Comparison of ENCODE assay signal across 24 mouse cellular contexts in genomic region chr6:90320429-90320828, GRCm38 (mm10). TPM values are rescaled to one million over a fixed set of nuclear protein-coding genes. Genes with fewer than 3 reads are reported as not detected.
A peak's percentile ranks its signal among the peaks of the same experiment; 100 is the strongest.
DNase-seq lines count a peak whose midpoint lies in the region; ATAC-seq and TF ChIP-seq lines count a peak whose summit lies in the region.
"Had no signal": no experiment of that assay in that cellular context is flagged by ENCODE, and none has a peak within 500 bp of the region (broad histone marks: within the 10 kb centered on the region; RNA-seq: fewer than 3 reads in every experiment).

No protein-coding gene starts in this region.

- H3K27ac ChIP-seq in intestine, embryonic 16.5 days (ENCODE audit: low read length), result no peak overlapping the region
- no peak overlapping the region; the same call in 1 of the 2 replicates for H3K27ac ChIP-seq in kidney, embryonic 14.5 days (ENCODE audit: low read depth, low read length)
- H3K27ac ChIP-seq in liver, adult 2 months (replicated peaks; ENCODE audit: insufficient read depth, low read depth, low read length), result peak overlapping the region; percentile 97
- H3K27ac ChIP-seq: midbrain, embryonic 10.5 days; neural tube, embryonic 12.5 days; stomach, postnatal 0 days had no signal

- H3K4me2 ChIP-seq in intestine, embryonic 16.5 days (ENCODE audit: low read depth, low read length), result no peak overlapping the region
- no peak overlapping the region for H3K4me2 ChIP-seq in kidney, embryonic 14.5 days (replicated peaks; ENCODE audit: low read depth, low read length)
- peak overlapping the region; percentile 52 for H3K4me2 ChIP-seq in myocyte (ENCODE audit: low read depth)
- H3K4me2 ChIP-seq: heart, embryonic 12.5 days; neural tube, embryonic 12.5 days had no signal

- peak; percentile 93 for DNase-seq in liver, adult 2 months (ENCODE audit: extremely low read depth, low read depth, low spot score)
- no peak for DNase-seq in right cerebral cortex, adult 2 months (ENCODE audit: low spot score in 2 of 2)
- DNase-seq in spleen, postnatal 14 days (ENCODE audit: low spot score in 2 of 2), result no peak
- no peak for DNase-seq in adrenal gland, postnatal 14 days
- DNase-seq: cerebellum, adult 8-10 months; embryo, embryonic 11 days; spleen, adult 18-20 months; thymus, postnatal 4 days had no signal

- no peaks in the 10 kb centered on the region for H3K36me3 ChIP-seq in intestine, embryonic 16.5 days (ENCODE audit: control insufficient read depth, insufficient read depth, low read length)
- no peaks in the 10 kb centered on the region for H3K36me3 ChIP-seq in kidney, embryonic 14.5 days (ENCODE audit: control insufficient read depth, insufficient read depth, low read length)
- H3K36me3 ChIP-seq in liver, adult 2 months (ENCODE audit: control insufficient read depth, insufficient read depth, low read length), result peaks cover 3% of the 10 kb centered on the region
- H3K36me3 ChIP-seq in myocyte (ENCODE audit: control insufficient read depth, insufficient read depth), result no peaks in the 10 kb centered on the region
- H3K36me3 ChIP-seq: heart, embryonic 12.5 days; midbrain, embryonic 10.5 days; neural tube, embryonic 12.5 days had no signal

- no peak for TF ChIP-seq POLR2A in liver, adult 2 months (IDR thresholded peaks at IDR 0.05; ENCODE audit: extremely low read depth, insufficient read depth, low read length)
- TF ChIP-seq POLR2A in myocyte (IDR thresholded peaks at IDR 0.05; ENCODE audit: insufficient read length, low read depth), result no peak

- no peak for TF ChIP-seq CTCF in liver, adult 2 months (IDR thresholded peaks at IDR 0.05; ENCODE audit: low read depth, low read length)

- no peaks in the 10 kb centered on the region for H3K27me3 ChIP-seq in intestine, embryonic 16.5 days (replicated peaks; ENCODE audit: control insufficient read depth, insufficient read depth, low read length)
- 0 out of 2 replicates have a peak, but pooled peaks cover 2% of the 10 kb centered on the region for H3K27me3 ChIP-seq in kidney, embryonic 14.5 days (ENCODE audit: control insufficient read depth, insufficient read depth, low read length)
- no peaks in the 10 kb centered on the region for H3K27me3 ChIP-seq in liver, adult 2 months (ENCODE audit: control insufficient read depth, insufficient read depth, low read length)
- no peaks in the 10 kb centered on the region for H3K27me3 ChIP-seq in myocyte (ENCODE audit: control insufficient read depth, insufficient read depth, insufficient read length)

- H3K4me3 ChIP-seq in intestine, embryonic 16.5 days (ENCODE audit: low read length), result no peak overlapping the region
- no peak overlapping the region for H3K4me3 ChIP-seq in kidney, embryonic 14.5 days (ENCODE audit: low read length)
- H3K4me3 ChIP-seq in liver, adult 2 months (ENCODE audit: insufficient read depth, low read depth, low read length), result no peak overlapping the region
- H3K4me3 ChIP-seq in myocyte, result no peak overlapping the region
- H3K4me3 ChIP-seq: heart, embryonic 12.5 days; midbrain, embryonic 10.5 days; neural tube, embryonic 12.5 days had no signal

- H3K9me3 ChIP-seq in intestine, embryonic 16.5 days (ENCODE audit: control insufficient read depth, low read length), result no peaks in the 10 kb centered on the region
- H3K9me3 ChIP-seq in kidney, embryonic 14.5 days (ENCODE audit: control insufficient read depth, low read length), result no peaks in the 10 kb centered on the region
- H3K9me3 ChIP-seq: midbrain, embryonic 10.5 days; neural tube, embryonic 12.5 days had no signal

- no peak overlapping the region for H3ac ChIP-seq in myocyte (ENCODE audit: control insufficient read depth, insufficient read length)

- H3K9ac ChIP-seq in intestine, embryonic 16.5 days (ENCODE audit: low read depth, low read length), result no peak overlapping the region
- no peak overlapping the region for H3K9ac ChIP-seq in kidney, embryonic 14.5 days (ENCODE audit: low read depth, low read length)
- H3K9ac ChIP-seq in liver, adult 2 months (ENCODE audit: low read depth, low read length), result peak overlapping the region; percentile 67
- H3K9ac ChIP-seq: heart, embryonic 12.5 days; neural tube, embryonic 12.5 days had no signal

- peak; percentile 52 for ATAC-seq in intestine, embryonic 16.5 days
- peak; percentile 69; the same call in 1 of the 2 replicates for ATAC-seq in kidney, embryonic 14.5 days (ENCODE audit: low FRiP score, low TSS enrichment)
- ATAC-seq: inflammation-experienced regulatory T-cells, adult 6 months had no signal

- peaks cover 30% of the 10 kb centered on the region for H3K79me2 ChIP-seq in liver, adult 2 months (ENCODE audit: control insufficient read depth, insufficient read depth, low read length)
- no peaks in the 10 kb centered on the region for H3K79me2 ChIP-seq in myocyte (ENCODE audit: control insufficient read depth, insufficient read depth)

- H3K4me1 ChIP-seq in intestine, embryonic 16.5 days (ENCODE audit: control insufficient read depth, insufficient read depth, low read length), result no peaks in the 10 kb centered on the region; the same call in 1 of the 2 replicates
- H3K4me1 ChIP-seq in kidney, embryonic 14.5 days (ENCODE audit: control insufficient read depth, insufficient read depth, low read length), result peaks cover 11% of the 10 kb centered on the region; the same call in 1 of the 2 replicates
- peaks cover 42% of the 10 kb centered on the region for H3K4me1 ChIP-seq in liver, adult 2 months (ENCODE audit: control insufficient read depth, insufficient read depth, low read length)
- H3K4me1 ChIP-seq: neural tube, embryonic 12.5 days had no signal

- 77% methylated on average over 5 of the region's 5 CpGs for WGBS in intestine, embryonic 16.5 days
- WGBS in kidney, embryonic 14.5 days, result 50% methylated on average over 5 of the region's 5 CpGs
- 30% methylated on average over 5 of the region's 5 CpGs for WGBS in liver, adult 2 months

TF ChIP-seq in myocyte, 11 proteins besides CTCF, POLR2A, EP300 and RAD21:
- TF ChIP-seq SRF (IDR thresholded peaks at IDR 0.05; ENCODE audit: control insufficient read depth, insufficient read length, low read depth) (no peak), MYOG (IDR thresholded peaks at IDR 0.05; ENCODE audit: control insufficient read depth in 1 of 3, insufficient read depth in 1 of 3, insufficient read length in 2 of 3, low read depth in 2 of 3) (peak in 1 of 3 experiments; percentile 4), TCF3 (IDR thresholded peaks at IDR 0.05; ENCODE audit: insufficient read length, low read depth) (no peak)

RNA-seq across cellular contexts. Expression of gene Chst13, which starts 4.6 kb away (rescaled TPM):
- polyA plus RNA-seq in intestine, embryonic 16.5 days (2015; fragmentation: Nextera tagmentation; extraction: Ambion mirVana), result 0.34 and 1.1 TPM in 2 replicates
- polyA plus RNA-seq in kidney, embryonic 14.5 days (2014; fragmentation: Nextera tagmentation; extraction: Ambion mirVana), result 4.1 and 4.8 TPM in 2 replicates
- 9.3 and 11.9 TPM in 2 replicates for total RNA-seq in liver, adult 2 months (2014; rRNA removed)
- polyA plus RNA-seq in liver, adult 2 months (2012; rRNA removed), result 26.8 and 42.7 TPM in 2 replicates
- 3.9 TPM for polyA plus RNA-seq in myocyte (2012; fragmentation: generic; extraction: Trizol)
- total RNA-seq in adrenal gland, postnatal 14 days (2021), result 0.74 TPM in 1 of 2 replicates, not detected in the other
- total RNA-seq: adrenal gland, adult 18-20 months; heart, postnatal 4 days; layer of hippocampus, postnatal 36 days; left cerebral cortex, postnatal 4 days had no signal
- polyA plus RNA-seq: forebrain, embryonic 16.5 days; inflammation-experienced regulatory T-cells, adult 6 months; neural tube, embryonic 12.5 days had no signal

RNA-seq across cellular contexts. Expression of gene Uroc1, which starts 12.7 kb away (rescaled TPM):
- polyA plus RNA-seq in intestine, embryonic 16.5 days (2015; fragmentation: Nextera tagmentation; extraction: Ambion mirVana), result 0.12 and 0.65 TPM in 2 replicates
- 0.05 TPM in 1 of 2 replicates, not detected in the other for polyA plus RNA-seq in kidney, embryonic 14.5 days (2014; fragmentation: Nextera tagmentation; extraction: Ambion mirVana)
- 239 and 296 TPM in 2 replicates for total RNA-seq in liver, adult 2 months (2014; rRNA removed)
- 399 and 420 TPM in 2 replicates for polyA plus RNA-seq in liver, adult 2 months (2012; rRNA removed)
- not detected for polyA plus RNA-seq in myocyte (2012; fragmentation: generic; extraction: Trizol)
- total RNA-seq in adrenal gland, postnatal 14 days (2021), result 1.9 and 32.3 TPM in 2 replicates
- total RNA-seq: CH12.LX; gastrocnemius, postnatal 10 days; heart, postnatal 4 days; layer of hippocampus, postnatal 36 days; left cerebral cortex, postnatal 4 days had no signal
- polyA plus RNA-seq: forebrain, embryonic 16.5 days; heart, embryonic 12.5 days; inflammation-experienced regulatory T-cells, adult 6 months; midbrain, embryonic 10.5 days; neural tube, embryonic 12.5 days had no signal

RNA-seq across cellular contexts. Expression of gene BC048671, which starts 19.4 kb away (rescaled TPM):
- polyA plus RNA-seq in intestine, embryonic 16.5 days (2015; fragmentation: Nextera tagmentation; extraction: Ambion mirVana), result not detected in 2 replicates
- not detected in 2 replicates for polyA plus RNA-seq in kidney, embryonic 14.5 days (2014; fragmentation: Nextera tagmentation; extraction: Ambion mirVana)
- total RNA-seq in liver, adult 2 months (2014; rRNA removed), result not detected in 2 replicates
- not detected in 2 replicates for polyA plus RNA-seq in liver, adult 2 months (2012; rRNA removed)
- not detected for polyA plus RNA-seq in myocyte (2012; fragmentation: generic; extraction: Trizol)
- not detected in 2 replicates for total RNA-seq in adrenal gland, postnatal 14 days (2021)
- total RNA-seq: adrenal gland, adult 18-20 months; CH12.LX; gastrocnemius, postnatal 10 days; heart, postnatal 4 days; layer of hippocampus, postnatal 36 days; left cerebral cortex, postnatal 4 days had no signal
- polyA plus RNA-seq: forebrain, embryonic 16.5 days; heart, embryonic 12.5 days; inflammation-experienced regulatory T-cells, adult 6 months; lung, embryonic 16.5 days; midbrain, embryonic 10.5 days; neural tube, embryonic 12.5 days had no signal

RNA-seq across cellular contexts. Expression of gene Zxdc, which starts 48.9 kb away (rescaled TPM):
- 4.4 and 4.9 TPM in 2 replicates for polyA plus RNA-seq in intestine, embryonic 16.5 days (2015; fragmentation: Nextera tagmentation; extraction: Ambion mirVana)
- 8.6 and 12.9 TPM in 2 replicates for polyA plus RNA-seq in kidney, embryonic 14.5 days (2014; fragmentation: Nextera tagmentation; extraction: Ambion mirVana)
- total RNA-seq in liver, adult 2 months (2014; rRNA removed), result 9.8 and 13.3 TPM in 2 replicates
- polyA plus RNA-seq in liver, adult 2 months (2012; rRNA removed), result 9.1 and 10.1 TPM in 2 replicates
- 7.6 TPM for polyA plus RNA-seq in myocyte (2012; fragmentation: generic; extraction: Trizol)
- 20.0 and 20.2 TPM in 2 replicates for total RNA-seq in adrenal gland, postnatal 14 days (2021)

Comparison
In these comparisons a context has a peak if more than half of its experiments do, and no peak if none do; other contexts are left out.
1. RNA of gene Uroc1, which starts 12.7 kb away (polyA plus RNA-seq): 399 to 420 TPM in liver, adult 2 months; 0.12 to 0.65 TPM in intestine, embryonic 16.5 days, 0.05 TPM in kidney, embryonic 14.5 days and not detected in myocyte (single experiment); every median in the first group is over 100 times any median in the second.